Mouse (Mus musculus) megakaryocyte, embryonic 14.5 days (primary cell): Measurements from ENCODE around the gene Ppp3ca. TPM values are rescaled to one million over a fixed set of nuclear protein-coding genes. Genes with fewer than 3 reads are reported as not detected.

Source experiments
- H3K27me3 ChIP-seq: replicated peaks from 2 replicates; pipeline ENCODE3; 2012; ENCODE audit warnings: inconsistent platforms
- H3K36me3 ChIP-seq: replicated peaks from 2 replicates; pipeline ENCODE3; 2012; ENCODE audit warnings: low read length, inconsistent platforms, mixed read lengths
- H3K4me1 ChIP-seq: 2 replicates; pipeline ENCODE4 v1.6.1; 2012; ENCODE audit warnings: inconsistent platforms
- H3K4me3 ChIP-seq: replicated peaks from 2 replicates; pipeline ENCODE3; 2012; ENCODE audit warnings: moderate library complexity, mild to moderate bottlenecking, inconsistent platforms
- H3K9me3 ChIP-seq: 2 replicates; pipeline ENCODE4 v1.6.1; 2012; ENCODE audit warnings: inconsistent platforms
- FLI1 ChIP-seq: IDR thresholded peaks from 2 replicates; pipeline ENCODE4 v1.6.1; 2012; ENCODE audit warnings: low read length, inconsistent platforms, mixed read lengths
- GATA1 ChIP-seq: IDR thresholded peaks from 3 replicates; pipeline ENCODE4 v1.6.1; 2012; ENCODE audit warnings: mixed read lengths, low read length, inconsistent platforms, borderline replicate concordance
- polyA plus RNA-seq: library from polyadenylated mRNA; stranded (reverse); fragments of >175 nt; gene quantifications from 2 replicates; pipeline ENCODE4 v1.2.3, GENCODE M21; 2012; ENCODE audit warnings: low replicate concordance; ENCODE audit not compliant: insufficient read depth

Ppp3ca gene
- polyA plus RNA-seq, 1 experiment = 42.7 TPM

DNA sequence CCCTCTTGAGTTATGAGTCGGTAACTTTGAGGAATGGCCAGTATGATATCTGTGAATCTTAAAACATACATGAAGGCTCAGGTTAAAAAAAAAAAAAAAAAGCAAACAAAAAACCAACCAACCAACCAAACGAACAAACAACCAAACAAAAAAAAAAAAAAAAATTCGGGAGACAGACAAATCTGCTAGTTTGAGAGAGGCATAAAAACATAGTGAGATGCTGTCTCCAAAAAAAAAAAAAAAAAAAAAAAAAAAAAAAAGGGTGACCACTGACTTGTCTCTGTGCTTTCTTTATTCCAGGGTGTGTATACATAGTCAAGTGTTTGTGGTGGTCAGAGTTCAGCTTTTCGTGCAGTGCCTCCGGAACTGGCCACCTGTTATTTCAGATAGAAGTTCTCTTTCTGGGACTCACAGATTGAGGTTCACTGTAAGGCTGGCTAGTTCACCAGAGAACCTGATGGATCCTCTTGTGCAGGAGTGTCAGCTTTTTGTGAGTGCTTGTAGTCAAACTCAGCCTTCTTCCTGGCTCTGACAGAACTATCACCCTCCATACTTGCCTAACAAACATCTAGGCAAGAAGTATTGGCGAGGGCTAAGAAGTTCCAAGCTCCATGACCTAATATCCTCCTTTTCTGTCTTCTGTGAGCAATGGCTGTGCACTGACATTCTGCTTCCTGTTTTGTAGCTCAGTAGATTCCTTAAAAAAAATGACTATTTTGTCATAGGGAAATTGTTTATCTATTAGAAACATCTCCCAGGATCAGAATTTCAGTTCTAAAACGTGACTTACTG lies 124.7 kb downstream of the Ppp3ca start:
- Histone ChIP-seq H3K4me1 (peaks cover 81% of the 10 kb centered on the region), H3K4me3 (no peak overlapping the region), H3K27me3 (no peaks in the 10 kb centered on the region), H3K9me3 (no peaks in the 10 kb centered on the region), H3K36me3 (peaks cover 23% of the 10 kb centered on the region)
- TF ChIP-seq GATA1 (no peak), FLI1 (no peak)

DNA sequence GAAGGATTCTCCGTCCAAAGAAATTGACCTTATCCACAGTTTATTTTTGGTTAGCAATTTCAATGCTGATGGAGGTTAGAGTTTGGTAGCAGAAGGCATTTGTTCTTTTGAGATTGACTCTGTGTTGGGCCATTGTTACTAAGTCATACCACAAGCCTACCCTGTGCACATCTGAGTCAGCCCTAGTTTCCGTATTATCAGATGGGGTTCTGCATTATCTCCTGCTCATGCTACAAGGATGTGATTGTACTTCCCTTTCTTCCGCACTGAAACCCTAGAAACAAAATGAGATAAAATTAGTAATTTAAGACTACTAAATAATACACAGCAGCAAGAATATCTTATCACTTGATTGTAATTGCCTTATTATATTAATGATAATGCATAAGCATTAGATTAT lies 129.0 kb downstream of the Ppp3ca start:
- TF ChIP-seq FLI1 (no peak), GATA1 (no peak)
- Histone ChIP-seq H3K4me1 (peaks cover 44% of the 10 kb centered on the region), H3K36me3 (peaks cover 48% of the 10 kb centered on the region)

DNA sequence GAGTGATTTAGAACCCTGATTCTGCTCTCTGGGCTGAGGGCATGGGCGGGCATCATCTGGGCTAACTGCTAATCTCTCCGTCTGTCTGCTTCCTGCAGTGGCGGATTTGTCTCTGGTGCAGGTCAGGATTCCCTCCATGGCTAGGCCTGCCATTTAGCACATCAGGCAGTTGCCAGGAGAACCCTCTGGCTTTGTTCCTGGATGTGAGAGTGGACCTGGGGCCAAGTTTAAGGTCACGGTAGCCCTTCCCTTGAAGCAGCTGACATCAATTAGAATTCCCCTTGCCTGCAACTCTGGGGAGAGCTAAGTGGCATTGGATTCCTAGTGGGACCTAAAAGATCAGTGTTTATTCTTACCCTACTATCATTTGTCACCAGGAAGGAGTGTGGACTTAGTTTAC lies 132.7 kb downstream of the Ppp3ca start:
- Histone ChIP-seq H3K36me3 (peaks cover 55% of the 10 kb centered on the region), H3K4me1 (peaks cover 15% of the 10 kb centered on the region), H3K27me3 (no peaks in the 10 kb centered on the region), H3K4me3 (no peak overlapping the region), H3K9me3 (peaks cover 6% of the 10 kb centered on the region; the same call in 1 of the 2 replicates)
- TF ChIP-seq FLI1 = no peak
- no peak for TF ChIP-seq GATA1

More for the DNA sequence above, 129.0 kb downstream of the Ppp3ca start:
- Histone ChIP-seq H3K4me3 (no peak overlapping the region), H3K9me3 (peaks cover 6% of the 10 kb centered on the region; the same call in 1 of the 2 replicates), H3K27me3 (no peaks in the 10 kb centered on the region)

DNA sequence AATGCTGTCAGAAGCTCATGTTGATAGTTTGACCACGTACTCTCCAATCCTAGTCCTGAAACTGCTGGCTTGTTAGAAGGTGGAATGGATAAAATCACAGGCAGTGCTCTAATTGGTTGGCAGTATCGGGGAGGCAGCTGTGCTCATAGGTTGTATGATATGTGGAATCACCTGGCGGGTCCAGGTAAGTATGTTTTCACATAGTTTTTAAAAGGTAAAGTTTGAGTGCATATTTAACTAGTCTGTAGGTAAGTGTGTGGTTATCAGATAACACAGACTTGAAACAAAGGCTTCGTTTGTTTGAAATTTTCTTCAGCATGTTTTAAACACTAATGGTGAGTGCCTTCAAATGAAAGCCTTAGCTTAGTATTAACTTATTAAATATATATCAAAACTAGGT lies 136.0 kb downstream of the Ppp3ca start:
- Histone ChIP-seq H3K27me3 (no peaks in the 10 kb centered on the region), H3K36me3 (peaks cover 30% of the 10 kb centered on the region), H3K4me3 (no peak overlapping the region), H3K4me1 (0 out of 2 replicates have a peak, but pooled peaks cover 5% of the 10 kb centered on the region), H3K9me3 (peaks cover 6% of the 10 kb centered on the region; the same call in 1 of the 2 replicates)
- no peak for TF ChIP-seq FLI1
- no peak for TF ChIP-seq GATA1

DNA sequence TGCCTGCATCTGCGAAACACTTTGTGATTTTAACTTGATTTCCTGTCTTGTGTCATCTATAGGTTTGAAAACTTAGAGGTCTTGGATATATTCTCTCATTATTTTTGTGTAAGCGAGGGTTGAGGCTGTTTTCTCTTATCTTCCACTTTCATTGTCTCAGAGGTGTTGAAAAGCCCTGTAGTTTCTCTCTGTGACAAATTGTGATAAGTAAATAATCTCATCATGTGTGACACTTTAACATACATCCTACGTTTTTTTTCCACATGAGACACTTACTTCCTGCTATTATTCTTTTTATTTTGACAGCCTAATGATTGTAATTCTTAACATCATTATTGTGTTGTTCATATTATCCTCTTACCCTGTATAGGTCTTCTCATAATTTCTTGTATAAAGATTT lies 140.3 kb downstream of the Ppp3ca start:
- no peaks in the 10 kb centered on the region for H3K27me3 ChIP-seq
- no peak overlapping the region for H3K4me3 ChIP-seq
- TF ChIP-seq FLI1 = no peak
- no peak for TF ChIP-seq GATA1
- no peaks in the 10 kb centered on the region for H3K9me3 ChIP-seq
- H3K36me3 ChIP-seq = peaks cover 8% of the 10 kb centered on the region
- peaks cover 30% of the 10 kb centered on the region for H3K4me1 ChIP-seq

DNA sequence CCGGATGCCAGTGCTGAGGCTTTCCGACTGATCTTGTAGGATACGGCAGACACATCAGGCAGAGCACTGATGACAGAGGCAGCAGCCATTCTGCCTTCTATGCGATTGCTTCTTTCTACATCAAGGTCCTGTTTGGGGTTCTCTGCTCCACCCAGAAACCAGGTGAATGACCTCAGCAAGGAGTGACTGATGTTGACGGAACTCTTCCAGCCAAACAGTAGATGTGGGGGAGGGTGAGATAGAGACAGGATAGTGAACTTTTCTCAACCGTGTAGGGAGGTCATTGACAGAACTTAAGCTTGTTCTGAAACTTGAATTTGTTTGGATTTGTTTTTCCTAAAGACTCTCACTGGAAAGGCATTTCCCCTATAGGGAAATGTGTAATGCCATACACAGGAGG lies 142.2 kb downstream of the Ppp3ca start:
- Histone ChIP-seq H3K4me3 (no peak overlapping the region), H3K27me3 (no peaks in the 10 kb centered on the region), H3K36me3 (peaks cover 4% of the 10 kb centered on the region), H3K9me3 (no peaks in the 10 kb centered on the region), H3K4me1 (peaks cover 30% of the 10 kb centered on the region)
- TF ChIP-seq FLI1 (no peak), GATA1 (no peak)

DNA sequence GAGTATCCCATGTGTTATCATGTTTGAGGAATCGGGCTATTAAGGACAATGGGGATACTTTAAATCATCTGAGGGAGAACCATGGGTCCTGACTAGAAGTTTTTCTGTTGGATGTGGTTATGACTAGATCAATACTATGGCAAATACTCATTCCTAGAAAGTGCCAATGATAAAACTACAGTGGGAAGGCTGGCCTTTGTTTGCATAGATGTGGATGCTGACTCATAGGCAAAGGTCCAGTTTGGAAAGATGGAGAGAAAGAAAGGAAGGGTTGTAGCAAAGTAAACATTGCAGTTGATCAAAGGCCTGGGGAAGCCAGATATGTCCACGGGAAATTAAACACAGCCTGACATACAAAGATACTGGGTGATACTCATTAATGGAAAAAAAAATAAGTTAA lies 142.9 kb downstream of the Ppp3ca start:
- H3K9me3 ChIP-seq = no peaks in the 10 kb centered on the region
- H3K4me3 ChIP-seq = no peak overlapping the region
- TF ChIP-seq FLI1 (no peak), GATA1 (no peak)
- no peaks in the 10 kb centered on the region for H3K27me3 ChIP-seq
- H3K36me3 ChIP-seq = no peaks in the 10 kb centered on the region
- peaks cover 30% of the 10 kb centered on the region for H3K4me1 ChIP-seq

- Histone ChIP-seq H3K36me3 (no peaks in the 10 kb centered on the region), H3K9me3 (no peaks in the 10 kb centered on the region)
- TF ChIP-seq GATA1 = no peak
- TF ChIP-seq FLI1 = no peak
Measured at GRCm38 (mm10) chr3:136813886-136814285, 144.0 kb downstream of the Ppp3ca start.

DNA sequence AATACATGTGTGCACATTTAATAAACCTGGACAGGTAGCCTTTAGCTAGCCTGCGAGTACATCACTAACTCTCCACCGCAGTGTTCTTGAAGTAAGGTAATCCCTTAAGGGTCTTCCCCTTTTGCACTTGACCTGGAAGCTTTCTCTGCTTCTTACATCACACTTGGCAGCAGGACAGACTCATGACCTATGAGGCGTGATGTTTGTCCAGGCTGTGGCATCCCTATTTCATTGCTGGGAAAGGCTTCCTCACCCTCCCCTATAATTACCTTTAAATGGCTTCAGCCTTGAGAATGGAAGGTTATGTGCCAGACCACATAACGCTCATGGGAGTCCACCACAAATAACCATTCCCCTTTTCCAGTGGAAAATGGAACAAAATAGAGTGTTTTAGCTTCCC lies 145.0 kb downstream of the Ppp3ca start:
- H3K36me3 ChIP-seq = no peaks in the 10 kb centered on the region
- no peak for TF ChIP-seq GATA1
- TF ChIP-seq FLI1 = no peak

More at GRCm38 (mm10) chr3:136813886-136814285, 144.0 kb downstream of the Ppp3ca start:
- H3K4me3 ChIP-seq = no peak overlapping the region
- H3K27me3 ChIP-seq = no peaks in the 10 kb centered on the region
- peaks cover 30% of the 10 kb centered on the region for H3K4me1 ChIP-seq

DNA sequence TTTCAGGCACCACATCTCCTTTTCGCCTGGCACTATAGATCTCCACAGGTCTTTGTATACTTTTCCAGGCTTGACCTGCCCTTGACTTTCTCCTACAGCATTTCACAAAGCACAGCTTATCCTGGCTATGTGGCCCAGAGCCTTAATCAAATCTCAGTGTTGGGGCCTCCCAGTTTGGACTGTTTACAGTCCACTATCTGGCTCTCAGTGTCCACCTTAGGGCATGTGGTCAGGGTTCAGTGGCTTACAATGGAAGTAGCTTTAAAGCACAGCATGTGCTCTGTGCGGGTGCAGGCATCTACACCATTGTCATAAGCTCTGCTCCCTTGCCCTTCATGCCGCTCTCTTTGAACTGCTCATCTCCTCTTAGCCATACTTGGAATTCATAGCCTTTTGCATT lies 146.4 kb downstream of the Ppp3ca start:
- Histone ChIP-seq H3K4me3 (no peak overlapping the region), H3K36me3 (no peaks in the 10 kb centered on the region)
- TF ChIP-seq FLI1 (no peak), GATA1 (no peak)

More for the DNA sequence above, 145.0 kb downstream of the Ppp3ca start:
- H3K4me3 ChIP-seq = no peak overlapping the region
- no peaks in the 10 kb centered on the region for H3K27me3 ChIP-seq
- H3K4me1 ChIP-seq = peaks cover 30% of the 10 kb centered on the region
- H3K9me3 ChIP-seq = no peaks in the 10 kb centered on the region

GRCm38 (mm10) chr3:136818997-136819396 lies 149.1 kb downstream of the Ppp3ca start:
- Histone ChIP-seq H3K27me3 (no peaks in the 10 kb centered on the region), H3K4me1 (peaks cover 23% of the 10 kb centered on the region), H3K9me3 (no peaks in the 10 kb centered on the region), H3K4me3 (no peak overlapping the region), H3K36me3 (peaks cover 11% of the 10 kb centered on the region)
- TF ChIP-seq FLI1 = no peak
- no peak for TF ChIP-seq GATA1

More for the DNA sequence above, 146.4 kb downstream of the Ppp3ca start:
- Histone ChIP-seq H3K27me3 (no peaks in the 10 kb centered on the region), H3K9me3 (no peaks in the 10 kb centered on the region), H3K4me1 (peaks cover 36% of the 10 kb centered on the region)
